Mouse (Mus musculus) 3T3-L1 (cell line): ENCODE measurements at regions not wholly inside any gene's neighbourhood (a gene's known extent, or its start where the extent isn't known, plus 50 kb on each side); places are given as distances from the start of the nearest gene placed in this dataset.

ENCODE experiments used
- DNase-seq: peaks from one replicate; pipeline ENCODE4 v3.0.0-alpha.2; 2015; ENCODE audit warnings: low read depth, low spot score

DNA sequence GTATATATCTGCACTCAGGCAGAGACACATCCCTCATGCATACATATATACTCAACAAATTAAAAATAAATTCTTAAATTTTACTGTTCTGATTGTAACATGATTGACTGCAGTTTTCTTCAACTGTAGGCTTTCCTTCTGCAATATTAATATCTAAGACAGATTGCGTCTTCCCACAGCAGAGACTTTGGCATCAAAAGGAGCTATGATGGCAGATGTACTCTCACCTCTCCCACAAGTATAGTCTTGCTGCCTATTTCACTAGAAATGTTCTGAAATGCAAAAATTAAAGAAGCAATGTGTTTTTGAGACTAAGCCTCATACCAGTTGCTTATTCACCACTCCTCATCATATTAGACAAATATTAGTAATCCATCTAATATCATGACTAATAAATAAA is 356.5 kb downstream of the Dnah5 start:
- DNase-seq = no peak

DNA sequence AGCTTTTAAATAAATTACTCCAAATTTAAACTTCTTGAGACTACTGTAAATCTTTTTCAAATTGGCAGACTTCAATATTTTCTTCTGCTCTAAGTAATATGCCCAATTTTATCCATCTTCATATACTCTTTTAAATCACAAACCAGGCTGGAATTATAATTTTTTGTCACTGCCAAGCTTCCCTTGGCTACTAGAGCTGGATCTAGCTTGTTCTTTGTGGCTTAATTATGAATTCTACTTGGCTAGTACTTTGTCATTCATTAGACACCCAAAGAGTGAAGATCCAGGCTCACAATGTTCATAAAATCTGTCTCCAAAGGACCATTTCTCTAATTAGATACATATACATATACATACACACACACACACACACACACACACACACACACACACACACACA is 391.7 kb downstream of the Dnah5 start:
- no peak for DNase-seq

DNA sequence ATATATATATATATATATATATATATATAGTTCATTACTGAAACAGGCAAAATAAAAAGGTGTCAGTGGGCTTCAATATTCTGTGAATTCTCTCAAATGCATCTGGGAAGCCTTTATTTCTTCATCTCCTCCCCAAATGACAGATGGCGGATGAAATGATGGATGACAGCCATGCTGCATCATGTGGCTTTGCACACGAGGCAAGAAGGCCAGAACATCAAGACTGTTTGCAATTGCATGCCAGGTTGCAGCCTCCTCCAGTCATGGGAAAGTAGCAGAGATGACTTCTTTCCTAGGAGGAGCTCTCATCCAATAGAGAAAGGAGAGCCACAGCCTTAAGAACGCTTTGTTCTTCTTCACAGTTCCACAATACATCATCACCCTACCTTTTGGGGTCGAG is 392.2 kb downstream of the Dnah5 start:
- no peak for DNase-seq

DNA sequence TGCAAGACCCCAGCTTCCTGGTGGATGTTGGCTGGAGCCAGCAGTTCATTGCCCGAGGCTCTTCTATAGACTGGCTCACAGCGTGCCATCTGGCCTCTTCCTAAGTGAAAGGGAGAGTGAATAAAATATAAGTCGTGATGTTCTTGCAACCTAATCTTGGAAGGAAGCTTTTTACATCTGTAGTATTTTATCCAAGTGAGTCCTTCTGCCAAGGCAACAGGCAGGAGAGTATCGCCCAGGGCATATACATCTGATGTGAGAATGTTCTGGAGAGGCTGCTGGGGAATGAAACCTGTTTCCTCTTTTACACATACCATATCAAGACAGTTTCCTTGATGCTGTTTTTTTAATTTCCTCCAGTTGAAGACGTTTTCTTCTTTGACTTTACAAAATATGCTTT is 396.6 kb downstream of the Dnah5 start:
- DNase-seq = no peak

DNA sequence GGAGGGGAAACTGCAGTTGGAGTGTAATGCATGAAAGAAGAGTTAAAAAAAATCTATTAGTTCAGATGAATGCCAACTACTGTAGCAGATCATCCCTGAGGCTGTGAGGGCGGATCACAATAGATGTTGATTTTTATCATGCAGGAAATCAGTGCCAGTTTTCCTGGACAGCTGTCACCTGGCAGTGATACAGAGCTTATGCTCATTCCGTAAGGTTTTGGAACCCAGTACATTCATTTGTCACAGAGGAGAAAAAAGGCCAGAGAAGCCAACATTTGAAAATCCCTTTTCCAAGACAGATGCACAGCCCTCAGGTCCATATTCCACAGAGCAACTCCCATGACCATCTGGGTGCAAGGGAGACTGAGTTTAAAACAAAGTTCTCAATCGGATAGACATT is 412.1 kb downstream of the Dnah5 start:
- no peak for DNase-seq

DNA sequence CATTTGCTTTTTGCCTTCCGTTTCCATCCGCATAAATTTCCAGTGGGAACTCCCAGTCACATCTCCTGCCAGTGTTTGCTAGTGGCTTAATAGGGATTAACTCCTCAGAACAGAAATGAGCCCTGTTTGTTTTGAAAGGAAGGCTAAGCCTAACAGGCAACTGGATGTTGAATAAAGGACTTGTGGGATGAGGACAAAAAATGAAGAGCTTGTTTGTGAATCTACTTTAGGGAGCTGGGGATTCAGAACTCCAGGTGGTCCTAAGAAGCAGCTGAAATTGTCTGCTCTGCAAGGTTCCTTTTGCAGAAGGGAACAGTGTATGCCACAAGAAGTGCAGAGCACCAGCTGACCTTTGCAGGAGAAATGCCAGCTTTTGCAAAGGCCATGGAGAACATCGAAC is 436.8 kb downstream of the Dnah5 start:
- DNase-seq = no peak

DNA sequence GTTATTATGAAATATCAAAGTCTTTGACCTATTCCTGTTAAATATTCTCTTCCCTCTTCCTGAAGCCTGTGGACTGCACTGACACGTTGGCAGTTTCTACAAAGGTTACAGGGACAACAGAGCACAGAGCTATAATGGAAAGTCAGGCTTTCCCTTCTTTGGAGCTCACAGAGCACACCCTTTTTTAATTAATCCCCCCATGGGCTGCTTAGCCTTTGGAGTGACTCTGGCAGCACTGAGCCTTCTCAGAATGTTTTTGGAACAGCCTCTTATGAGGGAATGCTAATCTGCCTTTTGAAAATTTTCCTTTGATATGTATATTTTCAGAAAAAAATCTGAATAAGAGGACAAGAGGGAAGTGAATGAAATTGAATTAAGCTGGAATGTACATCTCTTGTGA is 441.6 kb downstream of the Dnah5 start:
- no peak for DNase-seq

DNA sequence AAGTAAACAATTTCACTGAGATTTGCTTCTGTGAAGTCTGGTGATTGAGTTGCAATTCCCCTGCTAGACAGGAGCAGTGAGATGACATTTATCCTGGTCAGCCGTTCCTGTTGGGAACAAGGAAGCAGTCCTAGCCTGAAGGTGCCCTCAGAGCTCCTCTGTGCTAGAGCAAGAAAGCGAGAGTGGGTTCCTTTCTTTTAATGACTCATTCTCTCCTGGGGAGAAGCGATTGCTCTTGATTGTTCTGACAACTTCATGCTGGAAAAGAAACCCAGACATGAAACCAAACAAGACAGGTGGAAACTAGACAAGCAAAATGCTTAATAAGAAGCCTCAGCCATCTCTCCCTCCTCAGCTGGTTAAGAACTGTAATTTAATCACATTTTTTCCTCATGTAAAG is 450.4 kb downstream of the Dnah5 start:
- no peak for DNase-seq

DNA sequence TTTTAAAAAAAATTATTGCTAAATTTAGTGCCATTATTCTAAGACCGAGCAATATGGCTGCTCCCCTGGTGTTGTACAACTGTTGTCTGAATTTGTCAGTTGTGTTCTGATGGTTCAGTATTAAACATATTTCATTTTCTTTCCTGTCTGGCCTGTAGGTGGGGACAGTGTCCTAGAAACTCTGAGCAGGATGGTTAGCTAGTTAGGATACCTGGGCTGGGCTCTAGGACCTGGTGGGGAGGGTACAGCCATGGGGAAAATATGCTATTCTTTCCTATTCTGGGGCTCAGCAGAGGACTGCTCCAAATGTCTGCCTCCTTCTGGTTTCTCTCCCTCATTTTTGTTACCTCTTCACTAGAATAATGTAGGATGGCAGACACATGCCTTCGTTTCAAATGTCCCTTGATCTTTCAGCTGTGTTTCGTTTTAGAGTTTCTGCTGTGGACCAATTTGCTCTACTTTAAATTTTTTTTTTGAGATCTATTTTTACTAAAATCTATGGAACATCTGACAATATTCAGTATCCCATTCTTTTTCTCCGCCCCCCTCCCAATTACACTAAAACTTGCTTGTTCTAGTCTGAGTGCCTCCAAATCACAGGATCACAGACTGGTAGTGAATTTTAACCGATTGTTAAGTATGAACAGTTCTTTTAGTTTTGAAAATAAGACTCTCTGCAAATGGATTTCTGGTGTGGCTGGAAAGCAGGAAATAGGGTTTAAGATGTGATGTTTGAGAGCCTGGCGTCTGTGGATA is 460.5 kb downstream of the Dnah5 start:
- peak; percentile 12 for DNase-seq
